Mouse (Mus musculus): ENCODE results near the gene Olfr222. TPM values are rescaled to one million over a fixed set of nuclear protein-coding genes. Genes with fewer than 3 reads are reported as not detected.

Olfr222 gene
- polyA plus RNA-seq (2017; shearing (Covaris generic)), result not detected

DNA sequence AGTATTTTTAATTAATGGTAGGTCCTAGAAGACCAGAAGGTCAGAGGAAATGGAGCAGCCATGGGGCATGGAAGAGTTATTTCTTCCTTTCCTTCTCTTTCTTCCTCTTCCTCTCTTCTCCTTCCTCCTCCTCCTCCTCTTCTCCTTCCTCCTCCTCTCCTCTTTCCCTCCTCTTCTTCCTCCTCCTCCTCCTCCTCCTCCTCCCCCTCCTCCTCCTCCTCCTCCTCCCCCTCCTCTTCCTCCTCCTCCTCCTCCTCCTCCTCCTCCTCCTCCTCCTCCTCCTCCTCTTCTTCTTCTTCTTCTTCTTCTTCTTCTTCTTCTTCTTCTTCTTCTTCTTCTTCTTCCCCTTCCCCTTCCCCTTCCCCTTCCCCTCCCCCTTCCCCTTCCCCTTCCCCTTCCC, at the start of gene Olfr222:
Olfr222 (minus strand) TSS at position 101 of the 400 bp plus-strand sequence.

DNA sequence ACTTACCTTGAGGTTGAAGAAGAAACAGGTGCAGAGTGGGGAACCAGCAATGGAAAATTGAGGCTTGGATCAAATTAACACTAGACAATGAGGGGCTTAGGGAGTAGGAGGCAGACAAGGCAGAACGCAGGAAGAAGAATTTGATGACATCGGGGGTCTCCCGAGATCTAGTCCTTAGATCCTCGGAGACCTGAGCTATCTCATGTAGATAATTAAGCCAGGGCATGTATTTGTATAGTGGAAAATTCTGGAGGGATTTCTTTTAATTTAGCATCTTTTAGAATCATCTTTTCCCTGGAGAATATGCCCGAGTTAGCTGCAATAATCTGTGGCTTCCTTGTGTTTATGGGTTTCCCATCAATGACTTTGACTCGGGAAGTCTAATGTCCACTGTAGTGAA, 17.2 kb upstream of the Olfr222 start, which contains the start of gene Olfr223:
Olfr223 (minus strand) TSS at position 101 of the 400 bp plus-strand sequence.

DNA sequence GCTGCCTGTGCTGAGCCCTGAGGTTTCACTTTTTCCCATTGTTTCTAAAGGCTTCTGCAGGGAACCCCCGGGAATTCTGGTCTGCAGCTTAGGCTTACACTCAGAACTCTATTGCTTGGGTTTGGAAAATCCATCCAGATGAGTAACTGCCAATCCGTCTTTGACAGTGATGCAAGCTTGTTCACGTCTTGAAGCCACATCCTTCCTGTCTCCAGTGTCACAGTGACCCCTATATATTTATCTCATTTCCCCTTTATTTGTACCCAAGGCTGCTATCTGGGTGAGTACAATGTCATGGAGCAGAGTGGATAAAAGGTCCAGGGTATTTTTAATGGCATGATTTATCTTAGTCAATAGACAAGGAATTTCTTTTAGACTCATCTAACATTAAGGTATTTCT, 34.7 kb downstream of the Olfr222 start, which contains the start of gene Nlrp3:
Nlrp3 (plus strand) TSS at position 245 of the 400 bp plus-strand sequence.

DNA sequence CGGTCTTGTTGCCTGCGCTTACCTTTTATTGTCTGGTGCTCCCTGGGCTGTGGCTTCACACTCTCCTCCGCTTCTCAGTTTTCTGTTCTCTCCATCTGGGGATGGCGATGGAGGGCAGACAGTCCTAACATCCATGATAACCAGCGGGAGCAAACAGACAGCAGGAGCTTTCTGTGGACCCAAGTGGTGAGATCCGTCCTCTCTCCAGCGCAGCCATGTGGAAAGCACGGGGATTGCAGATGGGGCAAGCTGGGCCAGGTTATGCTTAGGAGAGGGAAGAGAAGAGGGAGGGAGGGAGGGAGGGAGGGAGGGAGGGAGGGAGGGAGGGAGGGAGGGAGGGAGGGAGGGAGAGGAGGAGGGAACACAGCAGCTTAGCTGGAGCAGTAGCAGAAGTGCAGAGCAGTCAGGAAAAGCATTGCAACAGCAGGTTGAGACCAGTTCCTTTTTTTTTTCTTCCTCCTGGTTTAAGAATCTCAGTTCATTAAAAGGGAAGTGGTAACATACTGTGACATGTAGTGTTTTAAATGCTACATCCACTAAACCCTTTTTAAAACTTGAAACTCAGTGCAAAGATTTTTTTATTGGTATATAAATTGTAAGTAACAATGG, 49.5 kb downstream of the Olfr222 start, which contains the start of gene Zkscan17:
Zkscan17 (minus strand) TSS at position 280 of the 609 bp plus-strand sequence.

Other genes with a start within 250 kb of the Olfr222 start
- gene Prss38, start 200.6 kb downstream of the Olfr222 start, polyA plus RNA-seq (2017; shearing (Covaris generic)), result not detected
- gene Jmjd4, start 126.2 kb downstream of the Olfr222 start, polyA plus RNA-seq (2017; shearing (Covaris generic)), result 5.4 TPM
- 25.9 TPM for gene Snap47, start 125.0 kb downstream of the Olfr222 start, polyA plus RNA-seq (2017; shearing (Covaris generic))
- 1.9 TPM for gene Zfp867, start 103.8 kb downstream of the Olfr222 start, polyA plus RNA-seq (2017; shearing (Covaris generic))
- 19.9 TPM for gene Zkscan17, start 49.5 kb downstream of the Olfr222 start, polyA plus RNA-seq (2017; shearing (Covaris generic))
- not detected for gene Nlrp3, start 34.7 kb downstream of the Olfr222 start, polyA plus RNA-seq (2017; shearing (Covaris generic))
- gene Olfr223, start 17.1 kb upstream of the Olfr222 start, polyA plus RNA-seq (2017; shearing (Covaris generic)), result not detected
- 76.8 TPM for gene Mprip, start 85.1 kb upstream of the Olfr222 start, polyA plus RNA-seq (2017; shearing (Covaris generic))
- gene Pld6, start 211.4 kb upstream of the Olfr222 start, polyA plus RNA-seq (2017; shearing (Covaris generic)), result not detected
- gene Flcn, start 233.8 kb upstream of the Olfr222 start, polyA plus RNA-seq (2017; shearing (Covaris generic)), result 41.1 TPM